Mouse (Mus musculus) thymus, postnatal 10 days (tissue): ENCODE results near the gene Prkacb.

ENCODE experiments used
- DNase-seq, 2 experiments: peaks; one replicate each; pipeline ENCODE4 v3.0.0; 2021; ENCODE audit warnings: low spot score in 2 of 2

Gene Prkacb

DNA sequence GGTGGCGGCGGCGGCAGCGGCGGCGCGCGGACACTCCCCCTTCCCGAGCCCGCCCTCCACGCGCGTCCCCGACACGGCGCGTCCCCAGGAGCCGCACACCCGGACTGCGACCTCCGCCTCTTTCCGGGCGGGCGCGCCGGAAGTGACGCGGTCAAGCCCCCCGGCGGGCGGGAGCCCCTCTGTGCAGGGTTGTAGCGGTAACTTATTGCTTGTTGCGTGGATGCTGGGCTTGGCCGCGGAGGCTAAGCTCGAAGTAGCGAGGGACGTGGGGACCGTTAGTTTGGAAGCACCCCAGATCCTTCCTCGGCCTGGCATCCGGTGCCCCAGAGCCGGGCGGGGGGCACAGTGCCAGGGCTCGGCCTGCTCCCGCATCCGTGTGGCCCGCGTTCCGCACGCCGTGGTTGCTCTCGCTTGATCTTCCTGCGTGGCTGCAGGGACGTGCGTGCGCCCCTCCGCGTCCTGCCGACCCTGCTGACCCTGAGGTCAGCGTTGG lies at the start of gene Prkacb:
Prkacb (minus strand) TSS at position 90 of the 493 bp plus-strand sequence.
- peak; percentile 84 to 90 for DNase-seq

DNA sequence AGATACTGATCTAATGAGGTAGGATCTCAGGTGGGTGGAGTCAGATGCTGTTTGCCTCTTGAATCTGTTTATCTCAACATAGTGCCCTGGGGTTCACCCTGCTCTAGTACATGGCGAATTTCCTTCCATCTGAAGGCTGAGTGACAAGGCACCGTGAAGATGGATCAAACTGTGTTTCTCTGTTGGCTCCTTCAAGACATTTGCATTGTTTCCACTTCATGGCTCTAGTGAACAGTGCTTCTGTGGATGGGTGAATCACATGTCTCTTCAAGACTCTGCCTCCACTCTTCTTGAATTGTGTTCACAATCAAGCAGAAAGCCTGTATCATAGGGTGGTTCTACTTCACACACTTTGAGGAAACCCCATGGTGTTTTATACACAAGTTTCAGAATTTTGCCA lies 47.5 kb upstream of the Prkacb start:
- DNase-seq, result no peak

DNA sequence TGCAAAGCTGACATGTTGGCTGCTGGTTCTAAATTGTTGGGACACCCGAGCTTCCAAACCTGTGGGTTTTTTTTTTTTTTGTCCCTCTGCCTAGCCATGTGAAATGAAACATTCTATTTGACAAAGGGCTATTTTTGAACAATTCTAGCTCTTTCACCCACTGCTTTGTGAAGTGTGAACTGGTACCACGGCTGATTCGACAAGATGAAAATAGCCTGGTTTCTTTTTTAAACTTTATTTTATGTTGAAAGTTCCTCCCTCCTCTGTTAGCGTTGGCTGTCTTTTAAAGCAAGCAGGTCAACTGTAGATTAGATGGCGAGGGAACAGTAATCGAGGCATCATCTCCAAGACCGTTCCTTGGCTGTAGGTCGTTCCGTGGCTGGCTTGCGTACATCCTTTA lies 44.6 kb upstream of the Prkacb start:
- DNase-seq, result no peak

DNA sequence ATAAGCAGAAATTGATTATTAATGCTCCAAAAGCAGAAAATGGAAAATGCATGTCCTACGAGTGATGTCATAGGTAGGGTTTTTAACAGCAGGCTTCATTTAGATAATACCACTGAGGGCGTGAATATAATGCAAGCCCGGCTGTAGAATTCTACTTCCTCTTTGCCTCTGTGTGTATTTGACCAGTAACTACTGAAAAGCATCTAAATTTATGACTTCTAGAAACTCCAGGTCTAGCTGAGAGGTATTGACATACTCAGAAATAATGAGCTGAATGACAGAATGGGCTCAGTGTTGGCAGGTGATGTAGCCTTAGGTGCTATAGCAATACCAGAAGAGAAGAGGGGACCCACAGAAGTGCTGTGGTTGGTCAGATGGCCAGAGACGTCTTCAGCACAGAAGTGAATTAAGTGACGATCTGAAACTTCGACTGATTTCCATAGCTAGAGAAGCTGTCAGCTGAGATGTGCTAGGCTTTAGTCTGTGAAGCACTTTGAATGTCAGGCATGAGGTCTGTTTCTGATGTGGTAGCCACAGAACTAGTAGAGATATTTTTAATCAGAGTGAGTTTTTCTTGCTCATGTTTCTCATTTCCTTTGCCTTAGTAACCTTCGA lies 41.8 kb upstream of the Prkacb start:
- no peak for DNase-seq

DNA sequence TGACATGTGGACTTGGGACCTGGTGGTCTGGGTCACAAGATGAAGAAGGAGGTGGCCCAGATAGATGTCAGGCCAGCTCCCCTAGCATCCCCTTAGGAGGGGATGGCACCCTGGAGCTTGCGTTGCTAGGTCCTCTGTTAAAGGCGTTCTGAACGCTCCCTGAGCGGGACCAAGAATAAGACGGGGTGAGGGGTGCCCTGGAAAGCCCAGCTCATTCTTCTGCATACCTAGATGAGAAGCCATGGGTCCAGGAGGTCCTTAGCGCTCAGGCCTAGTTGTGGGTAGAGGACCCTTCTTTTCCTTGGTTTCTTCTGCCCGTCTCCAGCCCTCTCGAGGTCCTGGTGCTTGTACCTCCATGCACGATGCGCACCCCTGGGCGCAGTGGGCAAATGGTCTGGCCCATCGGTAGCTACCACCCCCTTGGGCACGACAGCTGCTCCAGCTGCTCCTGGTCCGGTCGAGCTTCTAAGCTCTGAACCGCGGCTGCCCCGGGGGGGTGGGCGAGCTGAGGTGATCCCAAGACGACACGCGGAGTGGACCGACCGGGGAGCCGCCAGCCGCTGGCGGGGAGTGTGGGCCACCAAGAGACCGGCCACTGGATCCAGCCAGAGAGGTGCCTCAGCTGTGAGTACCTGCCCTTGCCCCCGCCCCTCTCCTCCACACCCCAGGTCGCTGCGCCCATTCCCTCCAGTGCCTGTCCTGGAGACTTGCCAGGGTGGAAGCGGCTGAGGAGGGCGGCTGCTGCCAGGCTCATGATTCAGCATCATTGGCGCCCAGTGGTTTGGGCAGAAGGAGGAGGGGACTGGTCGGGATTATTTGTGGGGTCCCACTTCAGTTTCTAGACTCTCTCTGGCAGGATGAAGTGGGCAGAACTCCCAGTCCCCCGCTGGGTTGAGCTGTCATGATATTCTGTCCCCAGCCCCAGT lies 39.4 kb upstream of the Prkacb start, which contains the start of gene Ttll7:
Ttll7 (plus strand) TSS at position 402 of the 926 bp plus-strand sequence.
- peak in 1 of 2 experiments; percentile 4 for DNase-seq

DNA sequence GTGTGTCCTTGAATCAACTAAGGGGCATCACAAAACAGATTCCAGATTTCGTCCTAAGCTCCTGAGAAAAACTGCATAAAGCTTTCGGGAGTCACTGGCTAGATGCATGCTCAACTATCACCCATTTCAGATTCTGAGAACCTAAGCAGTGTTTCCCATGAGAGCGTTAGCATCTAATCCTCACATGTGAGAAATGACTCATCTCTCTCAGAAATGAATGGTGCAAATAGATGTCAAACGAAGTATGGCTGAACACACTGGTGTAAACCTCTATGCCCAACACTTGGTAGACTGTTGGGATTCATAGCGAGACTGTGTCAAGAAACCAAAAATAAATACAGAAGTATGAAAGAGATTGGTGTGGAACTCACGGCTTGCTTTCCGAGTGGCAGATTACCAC lies 36.6 kb upstream of the Prkacb start:
- DNase-seq, result no peak

DNA sequence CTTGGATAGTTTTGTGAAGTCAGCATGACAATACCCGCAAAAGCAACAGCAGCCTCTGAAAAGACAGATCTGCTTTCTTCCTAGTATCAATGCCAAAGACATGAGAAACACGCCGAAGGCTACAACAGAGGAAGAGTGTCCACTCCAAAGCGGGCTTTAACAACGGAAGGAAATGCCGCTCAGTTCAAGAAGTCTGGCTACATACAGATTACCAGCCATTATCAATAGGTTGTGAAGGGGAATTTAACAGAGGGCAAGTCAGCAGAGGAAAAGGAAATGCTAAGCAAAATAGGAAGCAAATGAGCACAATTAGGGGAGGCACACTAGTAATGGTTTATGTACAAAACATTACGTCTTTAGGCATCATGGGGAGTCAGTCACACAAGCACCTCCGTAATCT lies 35.3 kb upstream of the Prkacb start:
- no peak for DNase-seq

DNA sequence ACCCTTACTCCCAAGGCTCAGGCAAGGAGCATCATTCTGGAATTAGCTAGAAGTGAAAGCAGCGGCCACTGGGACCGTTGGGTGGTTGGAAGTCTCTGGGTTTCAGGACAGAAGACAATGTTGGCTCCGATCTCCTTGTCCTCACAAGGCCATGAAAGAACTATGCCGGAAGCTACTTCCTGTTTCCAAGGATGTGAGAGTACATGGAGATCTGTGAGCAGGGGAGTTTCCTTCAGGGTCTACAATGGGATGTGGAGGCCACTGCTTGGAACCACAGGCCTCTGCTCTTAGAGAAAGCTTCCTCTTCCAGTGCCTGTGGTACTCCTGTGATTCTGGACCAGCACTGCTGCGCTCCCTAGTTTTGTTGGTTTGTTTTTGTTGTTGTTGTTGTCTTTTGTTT lies 33.4 kb upstream of the Prkacb start:
- no peak for DNase-seq

DNA sequence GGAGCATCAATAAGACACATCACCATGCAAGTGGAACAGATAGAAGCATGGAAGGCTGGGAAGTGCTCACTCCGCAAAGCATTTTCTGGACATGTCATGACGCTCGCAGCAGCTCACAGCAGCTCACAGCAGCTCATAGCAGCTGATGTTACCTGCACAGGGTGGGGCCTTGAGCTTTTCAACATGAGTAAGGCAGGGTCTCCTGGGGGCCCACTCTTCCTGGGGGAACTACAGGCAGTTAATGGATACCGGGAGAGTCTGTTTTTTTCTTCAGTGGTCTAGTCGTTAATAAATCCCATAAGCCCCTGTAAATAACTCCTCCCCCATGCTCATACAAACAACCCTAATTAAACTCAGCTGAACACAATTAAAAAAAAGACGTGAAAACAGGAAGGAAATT lies 30.7 kb upstream of the Prkacb start:
- DNase-seq, result no peak

DNA sequence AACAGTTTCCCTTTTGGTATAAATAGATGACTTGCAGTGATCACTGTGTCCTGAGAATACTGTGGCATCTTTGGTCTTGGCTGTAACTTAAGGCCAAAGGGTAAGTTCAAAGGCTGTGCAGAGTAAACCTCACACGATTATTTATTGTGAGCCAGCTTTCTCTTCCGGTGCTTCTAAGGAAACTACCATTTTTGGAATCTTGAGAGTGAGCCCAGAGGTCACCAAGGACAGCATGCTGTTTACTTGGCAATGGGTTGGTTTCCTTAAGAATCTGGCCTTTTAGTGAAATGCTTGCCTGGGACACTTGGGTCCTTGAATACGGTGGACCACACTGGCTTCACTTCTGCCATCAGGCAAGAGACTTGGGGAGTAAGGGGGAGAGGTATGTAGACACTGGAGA lies 30.0 kb upstream of the Prkacb start:
- DNase-seq, result no peak

DNA sequence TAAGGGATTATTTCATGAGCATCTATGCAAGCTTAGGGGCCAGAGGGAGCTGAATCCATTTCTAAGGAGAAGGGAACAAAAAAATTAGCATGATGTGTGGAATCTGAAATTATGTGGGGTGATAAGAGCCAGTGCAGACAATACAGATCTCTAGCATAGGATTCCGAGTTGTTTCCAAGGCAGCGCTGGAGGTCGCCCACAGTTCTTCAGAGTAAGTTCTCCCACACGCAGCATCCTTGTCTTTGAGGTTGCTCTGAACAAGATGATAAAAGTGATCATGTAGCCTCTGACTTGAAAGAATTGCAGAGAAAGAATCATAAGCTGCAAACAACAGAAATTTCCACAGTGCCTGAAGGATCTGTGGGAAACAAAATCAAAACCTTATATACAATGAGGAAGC lies 7.9 kb upstream of the Prkacb start:
- DNase-seq, result no peak

DNA sequence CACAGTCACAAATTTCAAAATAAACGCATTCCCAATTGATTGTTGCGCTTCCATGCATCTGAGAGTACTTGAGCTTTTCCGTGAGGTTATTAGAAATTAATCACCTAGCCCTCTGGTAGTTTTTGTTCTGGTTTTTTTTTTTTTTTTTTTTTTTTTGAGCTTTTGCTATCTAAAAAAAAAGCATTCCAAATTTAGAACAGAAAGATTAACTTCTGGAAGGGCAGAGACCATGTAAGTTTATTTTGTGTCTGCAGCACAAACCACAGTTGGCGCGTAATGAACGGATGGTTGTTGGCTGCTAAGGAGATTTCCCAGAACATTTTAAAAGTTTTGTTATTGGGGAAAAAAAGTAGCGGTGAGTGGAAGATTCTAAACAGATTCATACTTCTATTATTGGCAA lies 834 bp upstream of the Prkacb start:
- no peak for DNase-seq

DNA sequence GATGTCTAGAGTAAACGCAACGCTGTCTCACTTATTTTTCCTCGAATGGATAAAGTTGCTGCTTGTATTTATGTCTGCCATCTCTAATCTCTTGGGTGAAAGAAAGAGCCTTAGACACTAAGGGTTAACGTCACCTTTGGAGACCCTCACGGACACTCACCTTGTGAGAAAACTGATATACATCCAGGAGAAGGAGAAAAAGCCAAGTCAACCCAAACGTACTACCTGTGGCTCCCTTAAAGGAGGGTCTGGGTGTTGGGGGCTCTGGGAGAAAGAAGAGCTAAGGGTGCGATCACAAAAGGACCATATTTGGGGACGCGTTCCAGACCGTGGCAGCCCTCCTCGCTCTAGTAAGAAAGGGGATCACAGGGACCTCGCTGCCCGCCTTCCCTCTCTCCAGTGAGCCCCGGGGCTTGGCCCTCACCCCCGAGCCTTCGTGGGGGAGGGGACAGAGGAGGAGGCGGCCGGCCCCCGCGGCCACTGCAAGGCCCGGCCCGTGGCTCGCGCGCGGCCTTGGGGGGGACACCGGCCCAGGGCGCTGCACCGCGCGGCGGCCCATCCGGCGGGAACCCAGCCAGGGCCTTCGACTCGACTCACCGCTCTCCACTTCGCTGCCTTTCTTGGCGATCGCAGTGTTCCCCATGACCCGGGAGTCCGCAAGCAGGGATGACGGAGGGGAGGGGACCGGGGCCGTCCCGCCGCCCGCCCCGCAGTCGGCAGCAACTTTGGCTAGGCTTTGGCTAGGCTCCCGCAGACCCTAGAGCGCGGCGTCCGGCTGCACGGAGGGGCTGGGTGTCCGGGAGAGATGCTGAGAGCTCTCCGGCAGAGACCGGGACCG lies 530 bp downstream of the Prkacb start:
- no peak for DNase-seq

DNA sequence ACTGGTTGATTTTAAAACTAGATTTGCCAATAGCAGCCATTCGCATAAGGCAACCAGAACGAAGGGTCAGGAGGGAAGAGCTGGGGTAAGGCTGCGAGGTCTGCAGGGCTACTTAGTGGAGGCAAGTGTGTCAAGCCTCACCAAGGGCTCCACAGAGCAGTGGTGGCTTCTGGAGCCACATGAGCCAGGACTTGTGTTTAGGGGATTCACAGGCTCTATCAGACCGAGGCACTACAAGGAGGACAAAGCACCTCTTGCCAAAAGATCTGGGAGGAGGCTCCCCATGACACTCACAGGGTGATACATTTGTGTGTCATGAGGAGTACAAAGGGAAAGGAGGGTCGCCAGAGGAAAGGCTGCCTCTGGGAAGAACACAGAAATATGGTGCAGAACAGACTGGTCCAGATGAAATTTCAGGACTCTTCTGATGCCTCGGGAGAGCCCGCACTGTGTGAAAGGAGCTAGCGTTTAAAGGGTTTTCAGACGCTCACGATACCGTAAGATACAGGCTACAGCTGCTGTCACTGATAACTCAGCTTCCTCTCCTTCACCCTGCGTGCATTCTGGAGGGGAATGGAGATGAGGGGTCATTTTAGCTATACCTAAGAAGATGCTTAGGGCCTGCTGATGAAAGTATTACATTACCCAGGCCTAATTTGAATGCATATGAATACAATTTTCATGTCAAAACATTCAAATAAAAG lies 19.1 kb downstream of the Prkacb start:
- no peak for DNase-seq

DNA sequence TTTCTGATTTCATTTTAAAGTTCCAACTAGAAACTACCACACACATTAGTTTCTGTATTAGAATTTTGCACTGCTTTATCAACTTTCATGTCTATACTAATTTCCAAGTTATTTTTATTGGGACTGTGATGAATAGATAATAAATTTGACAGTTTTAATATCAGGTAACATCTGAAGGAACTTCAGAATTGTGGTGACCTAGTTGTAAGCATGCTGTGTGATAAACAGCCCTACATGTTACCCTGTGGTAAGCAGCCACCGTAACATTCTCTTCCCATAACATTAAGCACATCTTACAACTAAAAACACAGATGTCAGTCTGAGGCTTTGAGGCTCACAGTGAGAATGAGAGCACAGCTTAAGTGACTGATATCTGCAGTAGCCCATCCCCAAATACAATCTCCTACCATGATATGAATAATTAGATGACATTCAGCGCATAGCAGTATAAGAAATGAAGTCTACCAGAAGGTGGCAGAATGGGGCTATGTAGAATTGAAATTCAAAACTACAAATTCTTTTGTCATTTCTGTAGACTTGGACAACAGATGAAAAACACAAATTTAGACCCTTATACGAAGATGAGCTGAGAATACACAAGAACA lies 20.5 kb downstream of the Prkacb start:
- no peak for DNase-seq

DNA sequence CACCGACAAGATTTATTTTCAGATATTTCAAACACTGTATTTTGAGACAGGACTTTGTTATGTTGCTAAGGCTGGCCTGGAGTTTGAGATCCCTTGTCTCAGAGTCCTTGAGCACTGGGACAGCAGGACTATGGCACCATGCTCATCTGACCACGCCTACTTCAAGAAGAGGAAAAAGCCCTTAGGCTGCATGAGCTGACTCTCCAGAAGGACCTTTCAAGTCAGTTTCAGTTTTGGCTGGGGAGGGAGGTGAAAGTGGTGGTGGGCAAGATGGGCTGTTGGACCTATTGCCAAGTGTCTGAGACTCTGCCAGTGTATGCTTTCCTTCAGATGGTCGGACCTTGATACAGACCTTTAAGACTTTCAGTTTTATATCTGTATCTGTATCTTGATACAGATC lies 28.6 kb downstream of the Prkacb start:
- DNase-seq, result no peak

DNA sequence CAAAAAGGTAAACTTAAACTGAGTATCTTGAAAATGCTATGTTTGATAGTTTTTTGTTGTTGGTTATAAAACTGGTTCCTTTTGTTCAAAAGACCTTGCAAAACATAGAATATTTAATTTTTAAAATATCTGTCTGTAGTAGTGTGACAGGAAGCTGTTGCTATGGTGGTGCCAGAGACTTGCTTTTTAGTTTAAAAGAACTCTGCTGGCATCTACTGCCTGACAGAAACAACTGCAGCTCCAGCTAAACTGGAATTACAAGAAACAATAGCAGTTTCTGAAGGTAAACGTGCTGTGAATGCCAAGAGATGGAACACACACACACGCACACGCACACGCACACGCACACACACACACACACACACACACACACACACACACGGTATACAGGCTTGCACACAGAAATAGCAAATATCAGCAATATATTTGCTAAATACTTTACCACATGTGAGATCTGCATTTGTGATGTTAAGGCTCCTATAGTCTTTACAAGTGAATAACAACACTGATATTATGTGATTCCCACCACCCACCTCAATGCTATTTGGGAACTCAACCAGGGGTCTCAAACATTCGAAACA lies 29.1 kb downstream of the Prkacb start:
- peak in 1 of 2 experiments; percentile 45 for DNase-seq

DNA sequence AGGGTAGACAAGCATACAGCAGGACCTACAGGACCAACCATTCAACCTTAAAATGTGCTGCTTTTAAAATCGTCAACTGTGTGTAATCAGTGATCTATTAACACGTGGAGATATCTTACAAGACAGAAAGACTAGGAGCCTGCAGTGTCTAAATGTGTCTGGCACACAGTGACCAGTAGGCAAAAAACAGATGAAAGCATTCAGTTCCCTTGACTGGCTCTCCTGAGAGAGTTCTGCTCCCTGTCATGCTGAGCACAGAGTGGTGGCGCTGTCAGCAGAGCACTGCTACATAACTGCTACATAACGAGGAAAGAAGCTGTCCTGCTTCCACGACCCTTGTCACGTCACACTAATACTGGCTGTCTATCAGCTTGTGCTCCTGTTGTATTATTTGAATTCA lies 30.2 kb downstream of the Prkacb start:
- DNase-seq, result no peak

DNA sequence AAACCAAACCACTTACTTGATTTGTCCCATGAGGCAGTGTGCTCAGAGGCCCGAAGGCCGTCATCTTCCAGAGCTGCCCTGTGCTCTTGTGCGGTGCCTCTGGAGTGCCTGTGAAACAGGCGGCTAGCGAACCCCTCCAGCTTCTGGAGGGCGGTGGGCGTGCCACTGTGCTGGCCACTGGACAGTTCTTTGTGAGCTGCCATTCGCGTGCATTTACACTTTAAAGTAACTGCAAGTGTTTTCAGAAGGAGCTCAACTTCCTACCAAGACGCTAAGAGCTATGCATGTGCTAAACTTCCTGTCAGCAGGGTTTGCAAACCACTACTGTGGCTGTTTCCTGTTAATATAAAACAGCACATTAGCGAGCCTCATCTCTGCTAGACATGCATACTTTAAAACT lies 31.7 kb downstream of the Prkacb start:
- DNase-seq, result peak; percentile 24 to 37

DNA sequence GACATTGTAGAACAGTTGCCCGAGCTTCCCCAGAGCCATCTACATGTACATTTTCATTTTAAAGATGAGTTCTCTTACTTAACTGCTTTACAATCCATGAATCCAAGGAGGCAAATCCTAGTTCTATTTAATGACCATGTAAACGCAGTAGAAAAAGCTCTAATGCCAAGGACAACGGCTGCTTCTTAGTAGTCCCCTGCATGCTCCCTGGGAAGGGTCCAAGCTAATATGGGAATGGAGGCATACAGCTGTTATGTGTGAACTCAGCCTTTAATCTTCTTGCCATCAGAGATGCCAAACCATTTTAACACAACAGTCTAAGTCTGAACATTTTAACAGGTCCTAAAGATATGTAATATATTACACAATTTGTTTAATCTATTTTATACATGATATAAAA lies 32.5 kb downstream of the Prkacb start:
- DNase-seq, result no peak

DNA sequence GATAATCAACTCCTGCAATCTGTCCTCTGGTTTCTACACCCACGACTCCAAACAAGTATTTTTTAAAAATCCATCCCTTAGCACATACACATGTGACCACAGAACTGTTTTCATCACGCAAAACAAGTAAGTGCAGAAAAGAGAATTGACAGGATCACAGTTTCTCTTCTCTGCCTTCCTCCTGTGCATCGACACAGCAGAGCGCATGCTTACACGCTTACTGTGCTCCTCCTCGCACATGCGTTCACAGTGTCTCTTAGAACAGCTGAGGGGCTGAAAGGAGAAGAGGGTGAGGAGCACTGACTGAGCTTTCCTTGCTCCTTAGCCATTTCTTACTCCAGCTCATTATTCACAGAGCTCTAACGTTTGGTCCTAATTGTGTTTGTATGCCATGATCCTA lies 33.9 kb downstream of the Prkacb start:
- DNase-seq, result peak; percentile 9 to 25
